Mouse (Mus musculus): ENCODE measurements at regions not wholly inside any gene's neighbourhood (a gene's known extent, or its start where the extent isn't known, plus 50 kb on each side); places are given as distances from the start of the nearest gene placed in this dataset.

- no peak for TF ChIP-seq NANOG (IDR thresholded peaks at IDR 0.05; ENCODE audit: borderline replicate concordance, low read length)
- TF ChIP-seq POU5F1 (IDR thresholded peaks at IDR 0.05; ENCODE audit: borderline replicate concordance, low read length) = no peak
- TF ChIP-seq CTCF (conservative IDR thresholded peaks at IDR 0.05; ENCODE audit: low read length) = no peak
- no peak overlapping the region for H3K4me3 ChIP-seq (replicated peaks; ENCODE audit: low read length)
- H3K9me3 ChIP-seq (ENCODE audit: low read length) = no peaks in the 10 kb centered on the region
- no peaks in the 10 kb centered on the region for H3K27me3 ChIP-seq (ENCODE audit: insufficient read depth, low read length)
- H3K36me3 ChIP-seq (ENCODE audit: insufficient read depth, low read length) = no peaks in the 10 kb centered on the region
- no peaks in the 10 kb centered on the region for H3K4me1 ChIP-seq (replicated peaks; ENCODE audit: low read depth, low read length)
Observed at GRCm38 (mm10) chr14:105391430-105391829, 133.1 kb downstream of the Ndfip2 start.

- no peaks in the 10 kb centered on the region for H3K9me3 ChIP-seq (ENCODE audit: low read length)
- TF ChIP-seq CTCF (conservative IDR thresholded peaks at IDR 0.05; ENCODE audit: low read length) (no peak), NANOG (IDR thresholded peaks at IDR 0.05; ENCODE audit: borderline replicate concordance, low read length) (no peak), POU5F1 (IDR thresholded peaks at IDR 0.05; ENCODE audit: borderline replicate concordance, low read length) (no peak)
Observed at GRCm38 (mm10) chr14:105385119-105385518, 126.7 kb downstream of the Ndfip2 start.

DNA sequence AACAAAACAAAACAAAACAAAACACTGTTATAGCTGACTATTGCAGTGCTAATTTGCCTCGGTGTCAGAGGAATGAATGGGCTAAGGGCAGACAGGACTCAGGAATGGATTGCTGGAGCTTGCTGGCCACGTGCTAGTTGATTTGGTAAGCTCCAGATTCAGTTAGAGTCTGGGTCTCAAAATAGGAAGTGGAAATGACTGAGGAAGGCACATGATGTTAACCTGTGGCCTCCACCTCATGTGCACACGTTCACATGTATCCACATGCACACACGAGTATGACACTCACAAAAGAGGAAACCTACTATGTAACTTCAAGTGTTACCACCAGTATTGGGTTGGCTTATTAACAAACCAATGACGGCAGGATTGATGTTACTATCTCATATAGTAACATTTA is 125.0 kb downstream of the Ndfip2 start:
- no peak overlapping the region for H3K4me3 ChIP-seq (replicated peaks; ENCODE audit: low read length)
- H3K27me3 ChIP-seq (ENCODE audit: insufficient read depth, low read length) = no peaks in the 10 kb centered on the region
- TF ChIP-seq NANOG (IDR thresholded peaks at IDR 0.05; ENCODE audit: borderline replicate concordance, low read length) = no peak
- no peak for TF ChIP-seq CTCF (conservative IDR thresholded peaks at IDR 0.05; ENCODE audit: low read length)
- H3K36me3 ChIP-seq (ENCODE audit: insufficient read depth, low read length) = no peaks in the 10 kb centered on the region
- H3K4me1 ChIP-seq (replicated peaks; ENCODE audit: low read depth, low read length) = no peaks in the 10 kb centered on the region
- H3K9me3 ChIP-seq (ENCODE audit: low read length) = no peaks in the 10 kb centered on the region

More at GRCm38 (mm10) chr14:105385119-105385518, 126.7 kb downstream of the Ndfip2 start:
- H3K27me3 ChIP-seq (ENCODE audit: insufficient read depth, low read length) = no peaks in the 10 kb centered on the region
- H3K36me3 ChIP-seq (ENCODE audit: insufficient read depth, low read length) = no peaks in the 10 kb centered on the region
- no peaks in the 10 kb centered on the region for H3K4me1 ChIP-seq (replicated peaks; ENCODE audit: low read depth, low read length)
- H3K4me3 ChIP-seq (replicated peaks; ENCODE audit: low read length) = no peak overlapping the region

GRCm38 (mm10) chr14:105380101-105380500 is 121.7 kb downstream of the Ndfip2 start:
- H3K4me3 ChIP-seq (replicated peaks; ENCODE audit: low read length) = no peak overlapping the region
- no peaks in the 10 kb centered on the region for H3K4me1 ChIP-seq (replicated peaks; ENCODE audit: low read depth, low read length)
- no peaks in the 10 kb centered on the region for H3K9me3 ChIP-seq (ENCODE audit: low read length)
- TF ChIP-seq CTCF (conservative IDR thresholded peaks at IDR 0.05; ENCODE audit: low read length) (no peak), POU5F1 (IDR thresholded peaks at IDR 0.05; ENCODE audit: borderline replicate concordance, low read length) (no peak), NANOG (IDR thresholded peaks at IDR 0.05; ENCODE audit: borderline replicate concordance, low read length) (no peak)
- no peaks in the 10 kb centered on the region for H3K36me3 ChIP-seq (ENCODE audit: insufficient read depth, low read length)
- no peaks in the 10 kb centered on the region for H3K27me3 ChIP-seq (ENCODE audit: insufficient read depth, low read length)

DNA sequence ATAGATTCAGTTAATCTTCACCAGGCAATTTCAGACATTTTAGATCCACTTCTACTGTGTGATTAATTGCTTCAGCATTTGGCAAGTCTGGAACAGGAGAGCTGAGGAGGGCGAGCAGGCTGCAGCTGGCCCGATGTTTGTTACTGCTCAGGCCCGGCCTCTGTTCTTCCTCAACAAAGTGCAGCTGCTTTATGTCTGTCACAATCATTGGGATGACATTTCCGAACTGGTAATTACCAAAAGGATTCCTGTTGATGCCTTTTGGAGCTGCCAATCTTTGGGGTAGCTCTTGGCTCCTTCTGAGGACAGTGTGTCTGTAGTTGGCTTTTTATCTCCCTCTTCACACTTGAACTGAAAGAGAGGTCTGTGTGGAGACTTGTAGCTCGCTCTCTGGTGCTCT is 119.4 kb downstream of the Ndfip2 start:
- H3K9me3 ChIP-seq (ENCODE audit: low read length) = no peaks in the 10 kb centered on the region
- no peaks in the 10 kb centered on the region for H3K36me3 ChIP-seq (ENCODE audit: insufficient read depth, low read length)
- H3K4me1 ChIP-seq (replicated peaks; ENCODE audit: low read depth, low read length) = no peaks in the 10 kb centered on the region
- TF ChIP-seq CTCF (conservative IDR thresholded peaks at IDR 0.05; ENCODE audit: low read length) (no peak), POU5F1 (IDR thresholded peaks at IDR 0.05; ENCODE audit: borderline replicate concordance, low read length) (no peak), NANOG (IDR thresholded peaks at IDR 0.05; ENCODE audit: borderline replicate concordance, low read length) (no peak)
- H3K27me3 ChIP-seq (ENCODE audit: insufficient read depth, low read length) = no peaks in the 10 kb centered on the region
- no peak overlapping the region for H3K4me3 ChIP-seq (replicated peaks; ENCODE audit: low read length)

- Histone ChIP-seq H3K4me1 (replicated peaks; ENCODE audit: low read depth, low read length) (no peaks in the 10 kb centered on the region), H3K36me3 (ENCODE audit: insufficient read depth, low read length) (no peaks in the 10 kb centered on the region), H3K4me3 (replicated peaks; ENCODE audit: low read length) (no peak overlapping the region), H3K9me3 (ENCODE audit: low read length) (no peaks in the 10 kb centered on the region), H3K27me3 (ENCODE audit: insufficient read depth, low read length) (no peaks in the 10 kb centered on the region)
- TF ChIP-seq NANOG (IDR thresholded peaks at IDR 0.05; ENCODE audit: borderline replicate concordance, low read length) = no peak
- TF ChIP-seq CTCF (conservative IDR thresholded peaks at IDR 0.05; ENCODE audit: low read length) = no peak
- no peak for TF ChIP-seq POU5F1 (IDR thresholded peaks at IDR 0.05; ENCODE audit: borderline replicate concordance, low read length)
Observed at GRCm38 (mm10) chr14:105377035-105377621, 118.8 kb downstream of the Ndfip2 start.

DNA sequence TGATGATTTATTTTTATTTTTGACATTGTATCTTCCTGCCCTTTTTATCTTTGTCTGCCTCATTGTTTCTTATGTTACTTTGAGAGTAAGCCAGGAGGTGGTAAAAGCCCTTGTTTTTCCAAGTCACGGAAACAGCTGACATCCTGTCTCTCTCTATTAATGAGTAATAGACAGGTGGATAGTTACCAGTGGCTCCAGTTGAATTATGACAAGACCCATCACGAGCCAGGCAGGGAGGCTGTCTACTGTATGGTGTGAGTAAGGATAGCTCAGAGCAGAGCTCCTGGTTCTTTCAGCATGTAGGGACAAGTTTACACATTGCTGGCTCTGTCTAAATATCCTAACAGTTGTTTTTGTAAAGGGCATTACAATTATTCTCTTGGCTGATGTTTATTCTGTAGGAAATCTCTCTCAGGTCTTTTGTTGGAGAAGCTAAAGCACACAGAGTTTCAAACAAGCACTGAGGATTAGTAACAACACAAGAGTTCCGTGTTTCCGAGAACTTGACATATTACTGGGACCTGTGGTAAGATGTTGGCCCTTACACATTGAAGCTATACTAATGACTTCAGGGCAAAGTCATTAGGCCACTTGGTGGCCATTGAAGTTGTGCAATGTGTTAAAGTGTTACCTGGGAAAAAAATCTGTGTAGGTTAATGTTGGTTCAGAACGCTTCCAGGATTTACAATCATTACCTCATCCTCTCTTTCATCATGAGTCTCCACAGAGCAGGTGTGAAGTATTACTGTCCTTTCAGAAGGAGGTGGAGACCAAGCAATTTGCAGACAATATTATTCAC is 111.5 kb downstream of the Ndfip2 start:
- Histone ChIP-seq H3K27me3 (ENCODE audit: insufficient read depth, low read length) (no peaks in the 10 kb centered on the region), H3K4me3 (replicated peaks; ENCODE audit: low read length) (no peak overlapping the region), H3K9me3 (ENCODE audit: low read length) (no peaks in the 10 kb centered on the region), H3K36me3 (ENCODE audit: insufficient read depth, low read length) (no peaks in the 10 kb centered on the region), H3K4me1 (replicated peaks; ENCODE audit: low read depth, low read length) (0 out of 2 replicates have a peak, but pooled peaks cover under 1% of the 10 kb centered on the region)
- TF ChIP-seq NANOG (IDR thresholded peaks at IDR 0.05; ENCODE audit: borderline replicate concordance, low read length) = no peak
- TF ChIP-seq POU5F1 (IDR thresholded peaks at IDR 0.05; ENCODE audit: borderline replicate concordance, low read length) = no peak
- no peak for TF ChIP-seq CTCF (conservative IDR thresholded peaks at IDR 0.05; ENCODE audit: low read length)

GRCm38 (mm10) chr14:105360530-105360929 is 102.2 kb downstream of the Ndfip2 start:
- Histone ChIP-seq H3K9me3 (ENCODE audit: low read length) (no peaks in the 10 kb centered on the region), H3K4me1 (replicated peaks; ENCODE audit: low read depth, low read length) (0 out of 2 replicates have a peak, but pooled peaks cover 3% of the 10 kb centered on the region), H3K4me3 (replicated peaks; ENCODE audit: low read length) (no peak overlapping the region), H3K36me3 (ENCODE audit: insufficient read depth, low read length) (no peaks in the 10 kb centered on the region), H3K27me3 (ENCODE audit: insufficient read depth, low read length) (no peaks in the 10 kb centered on the region)
- TF ChIP-seq CTCF (conservative IDR thresholded peaks at IDR 0.05; ENCODE audit: low read length) (no peak), NANOG (IDR thresholded peaks at IDR 0.05; ENCODE audit: borderline replicate concordance, low read length) (no peak), POU5F1 (IDR thresholded peaks at IDR 0.05; ENCODE audit: borderline replicate concordance, low read length) (no peak)
